Mouse (Mus musculus): ENCODE measurements around the gene Pxdc1. TPM values are rescaled to one million over a fixed set of nuclear protein-coding genes. Genes with fewer than 3 reads are reported as not detected.

Pxdc1 gene
- polyA plus RNA-seq, 1 experiment from 2014 or later = 4.1 TPM

GRCm38 (mm10) chr13:34647221-34647620 lies 6.1 kb downstream of the Pxdc1 start:
- H3K4me1 ChIP-seq = peaks cover 35% of the 10 kb centered on the region
- H3K4me3 ChIP-seq = no peak overlapping the region
- no peaks in the 10 kb centered on the region for H3K9me3 ChIP-seq (replicated peaks)
- 85% methylated on average over 8 of the region's 8 CpGs for WGBS
- H3K27ac ChIP-seq (replicated peaks) = no peak overlapping the region
- DNase-seq (ENCODE audit: low spot score) = no peak
- H3K36me3 ChIP-seq = no peaks in the 10 kb centered on the region
- peaks cover 60% of the 10 kb centered on the region for H3K27me3 ChIP-seq (ENCODE audit: low read depth, poor library complexity, severe bottlenecking)

GRCm38 (mm10) chr13:34646240-34646750 lies 7.0 kb downstream of the Pxdc1 start:
- WGBS = 84% methylated on average over 7 of the region's 7 CpGs
- Histone ChIP-seq H3K4me1 (peaks cover 26% of the 10 kb centered on the region), H3K27me3 (ENCODE audit: low read depth, poor library complexity, severe bottlenecking) (peaks cover 50% of the 10 kb centered on the region), H3K4me3 (no peak overlapping the region), H3K27ac (replicated peaks) (no peak overlapping the region), H3K9me3 (replicated peaks) (no peaks in the 10 kb centered on the region), H3K36me3 (no peaks in the 10 kb centered on the region)
- DNase-seq (ENCODE audit: low spot score) = no peak

- DNase-seq (ENCODE audit: low spot score) = no peak
- H3K27me3 ChIP-seq (ENCODE audit: low read depth, poor library complexity, severe bottlenecking) = peaks cover 43% of the 10 kb centered on the region
- H3K36me3 ChIP-seq = no peaks in the 10 kb centered on the region
- H3K27ac ChIP-seq (replicated peaks) = no peak overlapping the region
- H3K9me3 ChIP-seq (replicated peaks) = no peaks in the 10 kb centered on the region
- H3K4me3 ChIP-seq = no peak overlapping the region
- H3K4me1 ChIP-seq = peaks cover 18% of the 10 kb centered on the region
- 88% methylated on average over 5 of the region's 5 CpGs for WGBS
Observed at GRCm38 (mm10) chr13:34645519-34645918, 7.8 kb downstream of the Pxdc1 start.

- DNase-seq (ENCODE audit: low spot score) = no peak
- H3K4me1 ChIP-seq = peaks cover 11% of the 10 kb centered on the region
- peaks cover 31% of the 10 kb centered on the region for H3K27me3 ChIP-seq (ENCODE audit: low read depth, poor library complexity, severe bottlenecking)
- no peaks in the 10 kb centered on the region for H3K9me3 ChIP-seq (replicated peaks)
- no peak overlapping the region for H3K4me3 ChIP-seq
- H3K36me3 ChIP-seq = no peaks in the 10 kb centered on the region
- no peak overlapping the region; the same call in 1 of the 2 replicates for H3K27ac ChIP-seq (replicated peaks)
- WGBS = 79% methylated on average over 14 of the region's 14 CpGs
Observed at GRCm38 (mm10) chr13:34644401-34644800, 8.9 kb downstream of the Pxdc1 start.

- Histone ChIP-seq H3K9me3 (replicated peaks) (no peaks in the 10 kb centered on the region), H3K4me1 (peaks cover 11% of the 10 kb centered on the region), H3K4me3 (no peak overlapping the region), H3K36me3 (no peaks in the 10 kb centered on the region), H3K27me3 (ENCODE audit: low read depth, poor library complexity, severe bottlenecking) (peaks cover 27% of the 10 kb centered on the region), H3K27ac (replicated peaks) (no peak overlapping the region)
- DNase-seq (ENCODE audit: low spot score) = no peak
- WGBS = 81% methylated on average over 4 of the region's 4 CpGs
Observed at GRCm38 (mm10) chr13:34643926-34644325, 9.4 kb downstream of the Pxdc1 start.

GRCm38 (mm10) chr13:34642941-34643875 lies 10.1 kb downstream of the Pxdc1 start:
- no peak overlapping the region for H3K27ac ChIP-seq (replicated peaks)
- peaks cover 19% of the 10 kb centered on the region for H3K27me3 ChIP-seq (ENCODE audit: low read depth, poor library complexity, severe bottlenecking)
- H3K4me3 ChIP-seq = no peak overlapping the region
- DNase-seq (ENCODE audit: low spot score) = peak; percentile 74
- no peaks in the 10 kb centered on the region for H3K9me3 ChIP-seq (replicated peaks)
- peaks cover 8% of the 10 kb centered on the region for H3K4me1 ChIP-seq
- 33% methylated on average over 7 of the region's 7 CpGs for WGBS
- H3K36me3 ChIP-seq = no peaks in the 10 kb centered on the region

- H3K27ac ChIP-seq (replicated peaks) = no peak overlapping the region
- no peaks in the 10 kb centered on the region for H3K9me3 ChIP-seq (replicated peaks)
- H3K4me3 ChIP-seq = no peak overlapping the region
- DNase-seq (ENCODE audit: low spot score) = no peak
- H3K36me3 ChIP-seq = 0 out of 2 replicates have a peak, but pooled peaks cover 3% of the 10 kb centered on the region
- WGBS = 56% methylated on average over 2 of the region's 2 CpGs
- H3K27me3 ChIP-seq (ENCODE audit: low read depth, poor library complexity, severe bottlenecking) = peaks cover 5% of the 10 kb centered on the region; the same call in 1 of the 2 replicates
- H3K4me1 ChIP-seq = peaks cover 5% of the 10 kb centered on the region; the same call in 1 of the 2 replicates
Observed at GRCm38 (mm10) chr13:34641066-34641465, 12.2 kb downstream of the Pxdc1 start.

- Histone ChIP-seq H3K9me3 (replicated peaks) (no peaks in the 10 kb centered on the region), H3K27me3 (ENCODE audit: low read depth, poor library complexity, severe bottlenecking) (no peaks in the 10 kb centered on the region), H3K36me3 (0 out of 2 replicates have a peak, but pooled peaks cover 3% of the 10 kb centered on the region), H3K27ac (replicated peaks) (no peak overlapping the region), H3K4me3 (no peak overlapping the region), H3K4me1 (no peaks in the 10 kb centered on the region)
- 69% methylated on average over 5 of the region's 5 CpGs for WGBS
- DNase-seq (ENCODE audit: low spot score) = peak; percentile 66
Observed at GRCm38 (mm10) chr13:34635978-34636377, 17.3 kb downstream of the Pxdc1 start.

GRCm38 (mm10) chr13:34630319-34630718 lies 23.0 kb downstream of the Pxdc1 start:
- H3K36me3 ChIP-seq = no peaks in the 10 kb centered on the region
- H3K4me1 ChIP-seq = no peaks in the 10 kb centered on the region
- H3K27me3 ChIP-seq (ENCODE audit: low read depth, poor library complexity, severe bottlenecking) = no peaks in the 10 kb centered on the region
- WGBS = 95% methylated on average over 8 of the region's 8 CpGs
- DNase-seq (ENCODE audit: low spot score) = no peak
- no peaks in the 10 kb centered on the region for H3K9me3 ChIP-seq (replicated peaks)
- H3K27ac ChIP-seq (replicated peaks) = no peak overlapping the region
- no peak overlapping the region for H3K4me3 ChIP-seq

- H3K27ac ChIP-seq (replicated peaks) = no peak overlapping the region
- H3K4me3 ChIP-seq = no peak overlapping the region
- H3K36me3 ChIP-seq = no peaks in the 10 kb centered on the region
- H3K27me3 ChIP-seq (ENCODE audit: low read depth, poor library complexity, severe bottlenecking) = no peaks in the 10 kb centered on the region
- no peaks in the 10 kb centered on the region for H3K9me3 ChIP-seq (replicated peaks)
- no peaks in the 10 kb centered on the region for H3K4me1 ChIP-seq
- DNase-seq (ENCODE audit: low spot score) = no peak
- WGBS = 88% methylated on average over 5 of the region's 5 CpGs
Observed at GRCm38 (mm10) chr13:34629741-34630140, 23.5 kb downstream of the Pxdc1 start.

- Histone ChIP-seq H3K27me3 (ENCODE audit: low read depth, poor library complexity, severe bottlenecking) (no peaks in the 10 kb centered on the region), H3K4me1 (no peaks in the 10 kb centered on the region), H3K27ac (replicated peaks) (no peak overlapping the region), H3K4me3 (no peak overlapping the region), H3K9me3 (replicated peaks) (no peaks in the 10 kb centered on the region), H3K36me3 (no peaks in the 10 kb centered on the region)
- DNase-seq (ENCODE audit: low spot score) = no peak
- WGBS = 38% methylated on average over 3 of the region's 3 CpGs
Observed at GRCm38 (mm10) chr13:34627446-34627845, 25.8 kb downstream of the Pxdc1 start.

GRCm38 (mm10) chr13:34624414-34624813 lies 28.9 kb downstream of the Pxdc1 start:
- WGBS = 90% methylated on average over 2 of the region's 2 CpGs
- DNase-seq (ENCODE audit: low spot score) = no peak
- H3K4me1 ChIP-seq = no peaks in the 10 kb centered on the region

GRCm38 (mm10) chr13:34612402-34612801 lies 40.9 kb downstream of the Pxdc1 start:
- WGBS = 71% methylated on average over 2 of the region's 2 CpGs
- Histone ChIP-seq H3K36me3 (no peaks in the 10 kb centered on the region), H3K4me1 (peaks cover 7% of the 10 kb centered on the region), H3K9me3 (replicated peaks) (no peaks in the 10 kb centered on the region), H3K27me3 (ENCODE audit: low read depth, poor library complexity, severe bottlenecking) (peaks cover 13% of the 10 kb centered on the region), H3K27ac (replicated peaks) (no peak overlapping the region), H3K4me3 (no peak overlapping the region)
- DNase-seq (ENCODE audit: low spot score) = no peak

More at GRCm38 (mm10) chr13:34624414-34624813, 28.9 kb downstream of the Pxdc1 start:
- Histone ChIP-seq H3K36me3 (no peaks in the 10 kb centered on the region), H3K27me3 (ENCODE audit: low read depth, poor library complexity, severe bottlenecking) (no peaks in the 10 kb centered on the region), H3K27ac (replicated peaks) (no peak overlapping the region), H3K9me3 (replicated peaks) (no peaks in the 10 kb centered on the region), H3K4me3 (no peak overlapping the region)

Measured in midbrain, embryonic 10.5 days (tissue).